Mouse (Mus musculus) CH12.LX (cell line): ENCODE data around the gene Arhgap6. TPM values are rescaled to one million over a fixed set of nuclear protein-coding genes. Genes with fewer than 3 reads are reported as not detected.

Experiments
- DNase-seq: peaks from one replicate; pipeline ENCODE4 v3.0.0-alpha.2; 2013; ENCODE audit errors: extremely low read depth
- H3K27ac ChIP-seq: 2 replicates; pipeline ENCODE4 v1.5.1; 2012; ENCODE audit warnings: low read depth, mild to moderate bottlenecking, control low read depth, moderate library complexity; ENCODE audit not compliant: insufficient read depth
- H3K27me3 ChIP-seq: replicated peaks from 2 replicates; pipeline ENCODE3; 2012; ENCODE audit warnings: inconsistent platforms
- H3K36me3 ChIP-seq, 2 experiments: replicated peaks in 1 of 2; 2 replicates each; pipeline versions ENCODE3 to v1.6.1; 2012; ENCODE audit warnings: inconsistent platforms in 1 of 2, low read length in 1 of 2, mild to moderate bottlenecking in 1 of 2, mixed read lengths in 1 of 2, moderate library complexity in 1 of 2; ENCODE audit not compliant: control insufficient read depth in 1 of 2, insufficient read depth in 1 of 2
- H3K4me1 ChIP-seq, 2 experiments: 2 replicates each; pipeline ENCODE4 v1.6.1; 2012; ENCODE audit warnings: inconsistent platforms in 1 of 2, moderate library complexity in 1 of 2; ENCODE audit not compliant: insufficient read depth in 2 of 2, control insufficient read depth in 1 of 2
- H3K4me2 ChIP-seq: 2 replicates; pipeline ENCODE4 v1.6.1; 2012; ENCODE audit warnings: low read depth, mild to moderate bottlenecking, control low read depth; ENCODE audit not compliant: poor library complexity, insufficient read depth, severe bottlenecking
- H3K4me3 ChIP-seq, 3 experiments: fragments of 150-350 bp in 1 of 3; sonication (generic) in 1 of 3; replicated peaks in 1 of 3; 2 replicates each; pipeline versions ENCODE3 to v1.5.1; 2011 to 2012; ENCODE audit warnings: low read depth in 2 of 3, low read length in 2 of 3, mild to moderate bottlenecking in 2 of 3, moderate library complexity in 2 of 3, control low read depth in 1 of 3, improper control_type of control experiment in 1 of 3, inconsistent platforms in 1 of 3, mixed read lengths in 1 of 3; ENCODE audit not compliant: poor library complexity in 1 of 3
- H3K79me2 ChIP-seq: replicated peaks from 2 replicates; pipeline ENCODE4 v1.6.1; 2012; ENCODE audit warnings: mild to moderate bottlenecking, moderate library complexity; ENCODE audit not compliant: control insufficient read depth, poor library complexity, insufficient read depth, severe bottlenecking; ENCODE audit errors: extremely low read depth
- H3K9ac ChIP-seq: 2 replicates; pipeline ENCODE4 v1.6.1; 2012; ENCODE audit warnings: low read depth, mild to moderate bottlenecking, control low read depth, moderate library complexity; ENCODE audit not compliant: insufficient read depth
- H3K9me3 ChIP-seq: replicated peaks from 2 replicates; pipeline ENCODE3; 2012; ENCODE audit warnings: low read length, inconsistent platforms, mixed read lengths
- BHLHE40 ChIP-seq: IDR thresholded peaks from 2 replicates; pipeline ENCODE4 v1.6.1; 2011; ENCODE audit warnings: mild to moderate bottlenecking, low read depth, low read length, improper control_type of control experiment
- CHD1 ChIP-seq: IDR thresholded peaks from 2 replicates; pipeline ENCODE4 v1.6.1; 2012; ENCODE audit warnings: low read depth, low read length, improper control_type of control experiment, inconsistent platforms
- CHD2 ChIP-seq: IDR thresholded peaks from 2 replicates; pipeline ENCODE4 v1.6.1; 2011; ENCODE audit warnings: low read length, improper control_type of control experiment
- GABPA ChIP-seq: IDR thresholded peaks from 2 replicates; pipeline ENCODE4 v1.6.1; 2012; ENCODE audit warnings: low read depth, low read length, improper control_type of control experiment, inconsistent platforms; ENCODE audit not compliant: insufficient replicate concordance
- JUN ChIP-seq: IDR thresholded peaks from 2 replicates; pipeline ENCODE4 v1.6.1; 2011; ENCODE audit warnings: low read depth, mild to moderate bottlenecking, low read length, improper control_type of control experiment, moderate library complexity; ENCODE audit not compliant: insufficient read depth
- JUND ChIP-seq: conservative IDR thresholded peaks from 2 replicates; pipeline ENCODE4 v1.6.1; 2011; ENCODE audit warnings: low read depth, low read length, improper control_type of control experiment
- MAX ChIP-seq: IDR thresholded peaks from 2 replicates; pipeline ENCODE4 v1.6.1; 2011; ENCODE audit warnings: low read length, improper control_type of control experiment
- MAZ ChIP-seq: IDR thresholded peaks from 2 replicates; pipeline ENCODE4 v1.6.1; 2012; ENCODE audit warnings: low read depth, mild to moderate bottlenecking, inconsistent platforms, low read length, improper control_type of control experiment, moderate library complexity
- MYC ChIP-seq: IDR thresholded peaks from 2 replicates; pipeline ENCODE4 v1.6.1; 2011; ENCODE audit warnings: low read depth, mild to moderate bottlenecking, improper control_type of control experiment, low read length
- NELFE ChIP-seq: IDR thresholded peaks from 2 replicates; pipeline ENCODE4 v1.6.1; 2011; ENCODE audit warnings: low read depth, low read length, improper control_type of control experiment
- POLR2A ChIP-seq: IDR thresholded peaks from 2 replicates; pipeline ENCODE4 v1.6.1; 2011; ENCODE audit warnings: low read depth, mild to moderate bottlenecking, improper control_type of control experiment, low read length
- RAD21 ChIP-seq: IDR thresholded peaks from 2 replicates; pipeline ENCODE4 v1.6.1; 2011; ENCODE audit warnings: low read depth, mild to moderate bottlenecking, low read length, improper control_type of control experiment, moderate library complexity
- RCOR1 ChIP-seq: conservative IDR thresholded peaks from 2 replicates; pipeline ENCODE4 v1.6.1; 2012; ENCODE audit warnings: low read depth, mild to moderate bottlenecking, inconsistent platforms, low read length, improper control_type of control experiment
- SIN3A ChIP-seq: IDR thresholded peaks from 2 replicates; pipeline ENCODE4 v1.6.1; 2012; ENCODE audit warnings: low read length, improper control_type of control experiment, inconsistent platforms
- SMC3 ChIP-seq: IDR thresholded peaks from 2 replicates; pipeline ENCODE4 v1.6.1; 2011; ENCODE audit warnings: low read depth, low read length, improper control_type of control experiment
- TCF12 ChIP-seq: IDR thresholded peaks from 2 replicates; pipeline ENCODE4 v1.6.1; 2014; ENCODE audit warnings: low read depth, mild to moderate bottlenecking, inconsistent platforms, low read length, improper control_type of control experiment
- USF1 ChIP-seq: IDR thresholded peaks from 2 replicates; pipeline ENCODE4 v1.6.1; 2014; ENCODE audit warnings: low read depth, mild to moderate bottlenecking, inconsistent platforms, low read length, improper control_type of control experiment
- ZC3H11A ChIP-seq: IDR thresholded peaks from 2 replicates; pipeline ENCODE4 v1.6.1; 2012; ENCODE audit warnings: low read depth, mild to moderate bottlenecking, inconsistent platforms, low read length, improper control_type of control experiment
- ZMIZ1 ChIP-seq: IDR thresholded peaks from 2 replicates; pipeline ENCODE4 v1.6.1; 2012; ENCODE audit warnings: low read depth, mild to moderate bottlenecking, inconsistent platforms, low read length, improper control_type of control experiment
- dilution Hi-C: fragments of 300-500 bp; cut with MboI; formaldehyde crosslinking; loops from 2 replicates; pipeline ENCODE4 v1.14.3; 2020; ENCODE audit warnings: low sequenced_read_pairs; ENCODE audit not compliant: extremely low pct_unique_long_range_greater_than_20kb, extremely low pct_ligation_motif_present
- in situ Hi-C: fragments of 300-500 bp; cut with MboI; formaldehyde crosslinking; loops from 3 replicates; pipeline ENCODE4 v1.14.3; 2019; ENCODE audit warnings: low sequenced_read_pairs, low pct_ligation_motif_present, low pct_unique_long_range_greater_than_20kb, mixed read lengths
- polyA plus RNA-seq: library from polyadenylated mRNA; unstranded; fragments of >175 nt; gene quantifications from 2 replicates; pipeline ENCODE4 v1.2.1, GENCODE M21; 2012; ENCODE audit warnings: low read depth; ENCODE audit not compliant: insufficient read length
- total RNA-seq, 2 experiments: library from RNA; depleted of rRNA; stranded (reverse); fragments of 300-350 nt in 1 of 2; fragments of >200 nt in 1 of 2; gene quantifications; 2 replicates each; pipeline ENCODE4 v1.2.3; 2012 to 2014

Gene Arhgap6
- total and polyA plus RNA-seq, 3 experiments, result 0.13 to 0.47 (median 0.46) TPM

DNA sequence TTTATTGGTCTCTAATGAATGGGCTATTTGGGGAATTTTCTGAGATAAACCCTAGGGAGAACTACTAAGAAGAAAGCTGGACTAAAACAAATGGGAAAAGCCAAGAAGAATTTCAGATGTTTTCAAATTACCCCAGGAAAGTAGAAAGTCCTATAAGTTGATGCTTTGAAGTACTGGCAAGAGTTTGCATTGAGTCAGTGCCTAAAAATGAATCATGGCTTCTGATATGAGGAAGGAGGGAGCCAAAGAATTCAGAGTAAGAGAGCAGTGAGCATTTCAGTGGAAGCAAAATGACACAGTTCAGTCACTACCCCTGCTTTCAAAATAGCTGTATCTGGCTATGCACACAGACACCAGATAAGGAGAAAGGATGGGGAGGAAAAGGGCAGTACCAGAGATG, 461.8 kb downstream of the Arhgap6 start:
- no peak for TF ChIP-seq JUN
- no peak for TF ChIP-seq TCF12
- no peak for TF ChIP-seq MYC
- no peak for TF ChIP-seq USF1
- no peak for TF ChIP-seq BHLHE40
- no peak for TF ChIP-seq NELFE
- no peak for TF ChIP-seq SIN3A
- TF ChIP-seq MAX, result no peak
- no peak for TF ChIP-seq ZC3H11A
- TF ChIP-seq ZMIZ1, result no peak
- TF ChIP-seq JUND, result no peak
- TF ChIP-seq RAD21, result no peak
- no peak for TF ChIP-seq MAZ
- in situ Hi-C loops (no loop called here), dilution Hi-C loops (no loop called here)
- H3K4me2 ChIP-seq, result no peak overlapping the region
- H3K27me3 ChIP-seq, result no peaks in the 10 kb centered on the region
- no peak for DNase-seq
- H3K9me3 ChIP-seq, result no peaks in the 10 kb centered on the region
- no peaks in the 10 kb centered on the region for H3K79me2 ChIP-seq
- no peak overlapping the region for H3K4me3 ChIP-seq
- no peak overlapping the region for H3K9ac ChIP-seq
- no peaks in the 10 kb centered on the region for H3K36me3 ChIP-seq
- no peaks in the 10 kb centered on the region for H3K4me1 ChIP-seq
- no peak overlapping the region for H3K27ac ChIP-seq

DNA sequence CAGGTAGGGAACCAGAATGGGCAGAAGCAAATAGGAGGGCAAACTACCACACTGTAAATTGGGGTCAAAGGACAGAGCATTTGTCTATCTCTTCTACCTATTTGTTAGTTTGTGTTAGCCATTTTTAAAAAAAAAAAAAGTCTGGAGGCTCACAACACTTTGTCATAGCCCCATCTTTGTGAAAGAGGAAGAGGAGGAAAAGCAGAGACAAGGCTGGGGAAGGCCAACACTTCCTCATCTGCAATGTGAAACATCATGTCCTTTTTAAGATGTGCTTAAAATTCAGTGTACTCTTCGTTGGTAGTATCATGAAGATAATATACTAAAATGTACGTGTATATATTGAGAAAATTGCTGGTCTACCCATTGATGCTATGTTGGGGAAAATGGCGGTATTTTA, 466.1 kb downstream of the Arhgap6 start:
- no peak for TF ChIP-seq GABPA
- TF ChIP-seq SIN3A, result no peak
- TF ChIP-seq RCOR1, result no peak
- no peak for TF ChIP-seq JUND
- TF ChIP-seq POLR2A, result no peak
- no peak for TF ChIP-seq SMC3
- TF ChIP-seq CHD2, result no peak
- no peak for TF ChIP-seq CHD1
- no peaks in the 10 kb centered on the region for H3K36me3 ChIP-seq
- H3K27me3 ChIP-seq, result no peaks in the 10 kb centered on the region
- H3K4me3 ChIP-seq, result no peak overlapping the region
- no peaks in the 10 kb centered on the region for H3K9me3 ChIP-seq
- DNase-seq, result no peak
- H3K27ac ChIP-seq, result no peak overlapping the region
- H3K79me2 ChIP-seq, result no peaks in the 10 kb centered on the region
- H3K4me1 ChIP-seq, result no peaks in the 10 kb centered on the region
- no peak overlapping the region for H3K4me2 ChIP-seq
- dilution Hi-C loops (no loop called here), in situ Hi-C loops (no loop called here)
- H3K9ac ChIP-seq, result no peak overlapping the region
